Mouse (Mus musculus) cerebellum, postnatal 36 days (tissue): Measurements from ENCODE around the gene Cldn14.
"Not testable (repeated sequence)": the region's sequence is repeated elsewhere in the genome, so short reads cannot be mapped to it uniquely, and the experiment has no call there.

Experiments
- DNase-seq, 2 experiments: peaks; one replicate each; pipeline ENCODE4 v3.0.0; 2021 to 2022; ENCODE audit warnings: mixed read lengths in 2 of 2

Gene Cldn14

GRCm38 (mm10) chr16:94008737-94009136 is at the start of gene Cldn14:
Gene Cldn14, minus strand, starts transcription at chr16:94008837.
- DNase-seq = no peak

- DNase-seq = no peak
Observed at GRCm38 (mm10) chr16:94055576-94055975, 46.9 kb upstream of the Cldn14 start.

GRCm38 (mm10) chr16:94055176-94055575 is 46.5 kb upstream of the Cldn14 start:
- no peak for DNase-seq

GRCm38 (mm10) chr16:94050368-94050767 is 41.7 kb upstream of the Cldn14 start:
- DNase-seq = peak; percentile 36 to 40

- DNase-seq = no peak
Observed at GRCm38 (mm10) chr16:94044996-94045395, 36.4 kb upstream of the Cldn14 start.

GRCm38 (mm10) chr16:94043797-94044196 is 35.2 kb upstream of the Cldn14 start:
- DNase-seq = no peak

- no peak for DNase-seq
Observed at GRCm38 (mm10) chr16:94041065-94041712, 32.6 kb upstream of the Cldn14 start.

- DNase-seq = no peak
Observed at GRCm38 (mm10) chr16:94040485-94040884, 31.8 kb upstream of the Cldn14 start.

GRCm38 (mm10) chr16:94038986-94039341 is 30.3 kb upstream of the Cldn14 start:
- DNase-seq = no peak

- DNase-seq = peak; percentile 58 to 71
Observed at GRCm38 (mm10) chr16:94038272-94038985, 29.8 kb upstream of the Cldn14 start.

- DNase-seq = no peak
Observed at GRCm38 (mm10) chr16:94037280-94037679, 28.6 kb upstream of the Cldn14 start.

GRCm38 (mm10) chr16:94034152-94034551 is 25.5 kb upstream of the Cldn14 start:
- DNase-seq = no peak

GRCm38 (mm10) chr16:94032270-94032669 is 23.6 kb upstream of the Cldn14 start:
- no peak for DNase-seq

- no peak for DNase-seq
Observed at GRCm38 (mm10) chr16:94023352-94024280, 15.0 kb upstream of the Cldn14 start.

- not testable (repeated sequence) for DNase-seq
Observed at GRCm38 (mm10) chr16:94019725-94020124, 11.1 kb upstream of the Cldn14 start.

- no peak for DNase-seq
Observed at GRCm38 (mm10) chr16:94017953-94018352, 9.3 kb upstream of the Cldn14 start.

GRCm38 (mm10) chr16:94014489-94015096 is 6.0 kb upstream of the Cldn14 start:
- no peak for DNase-seq

- not testable (repeated sequence) for DNase-seq
Observed at GRCm38 (mm10) chr16:94013328-94014086, 4.9 kb upstream of the Cldn14 start.

GRCm38 (mm10) chr16:94011224-94011623 is 2.6 kb upstream of the Cldn14 start:
- DNase-seq = no peak

GRCm38 (mm10) chr16:94010633-94011032 is 2.0 kb upstream of the Cldn14 start:
- no peak for DNase-seq

- DNase-seq = no peak
Observed at GRCm38 (mm10) chr16:94010156-94010555, 1.5 kb upstream of the Cldn14 start.

GRCm38 (mm10) chr16:94009356-94009755 is 719 bp upstream of the Cldn14 start:
- no peak for DNase-seq
